Mouse (Mus musculus): ENCODE results near the gene Gpkow. TPM values are rescaled to one million over a fixed set of nuclear protein-coding genes. Genes with fewer than 3 reads are reported as not detected.

The Gpkow gene
- polyA plus RNA-seq, 1 experiment from 2014 or later, result 46.9 TPM

- Histone ChIP-seq H3K27me3 (ENCODE audit: insufficient read depth, low read length) (no peaks in the 10 kb centered on the region), H3K36me3 (ENCODE audit: insufficient read depth) (peaks cover 23% of the 10 kb centered on the region; the same call in 1 of the 2 replicates), H3K4me3 (ENCODE audit: low read depth, low read length) (peak overlapping the region; percentile 46), H3K4me1 (ENCODE audit: insufficient read depth) (no peaks in the 10 kb centered on the region), H3K4me2 (peak overlapping the region; percentile 65), H3K9ac (peak overlapping the region; percentile 49), H3K27ac (ENCODE audit: low read depth) (no peak overlapping the region), H3K9me3 (ENCODE audit: low read depth, low read length) (no peaks in the 10 kb centered on the region)
- 18% methylated on average over 4 of the region's 4 CpGs for WGBS
- no peak for DNase-seq
- TF ChIP-seq CTCF (IDR thresholded peaks at IDR 0.05; ENCODE audit: low read depth), result no peak
- ATAC-seq (ENCODE audit: insufficient read depth), result peak; percentile 1; the same call in 1 of the 2 replicates
These were observed 32.0 kb downstream of the Gpkow start for GRCm38 (mm10) chrX:7728922-7729265.

DNA sequence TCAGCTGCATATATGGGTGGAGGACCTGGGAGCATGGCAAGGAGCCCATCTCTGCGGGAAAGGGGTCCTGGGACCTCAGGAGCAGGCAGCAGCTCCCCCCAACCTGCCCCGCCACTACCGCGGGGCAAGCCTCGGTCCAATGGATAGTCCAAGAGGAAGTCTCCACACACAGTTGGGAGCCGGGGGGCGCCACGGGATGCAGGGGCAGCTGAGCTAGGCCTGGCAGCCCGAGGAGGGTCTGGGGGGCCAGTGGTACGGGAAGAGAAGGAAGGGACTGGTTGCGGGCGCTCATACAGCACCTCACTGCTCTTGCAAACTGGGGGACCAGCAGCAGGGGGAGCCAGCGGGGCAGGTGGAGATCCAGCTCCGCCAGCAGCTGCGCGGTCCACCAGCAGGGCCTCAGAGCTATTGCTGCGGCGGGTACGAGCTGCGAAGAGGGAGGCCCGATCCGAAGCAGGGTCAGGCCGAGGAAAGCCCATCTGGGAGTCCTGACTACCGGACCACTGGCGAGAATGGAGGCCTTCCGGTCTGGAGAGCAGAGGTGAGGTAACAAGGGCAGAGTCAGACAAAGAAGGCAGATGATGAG lies 36.7 kb downstream of the Gpkow start:
- DNase-seq (peak; percentile 68), ATAC-seq (ENCODE audit: insufficient read depth) (peak; percentile 9; the same call in 1 of the 2 replicates)
- WGBS, result 37% methylated on average over 25 of the region's 26 CpGs
- H3K36me3 ChIP-seq (ENCODE audit: insufficient read depth), result peaks cover 8% of the 10 kb centered on the region; the same call in 1 of the 2 replicates
- H3K4me1 ChIP-seq (ENCODE audit: insufficient read depth), result no peaks in the 10 kb centered on the region
- TF ChIP-seq CTCF (IDR thresholded peaks at IDR 0.05; ENCODE audit: low read depth), result peak; percentile 72
- H3K27ac ChIP-seq (ENCODE audit: low read depth), result no peak overlapping the region
- no peaks in the 10 kb centered on the region for H3K27me3 ChIP-seq (ENCODE audit: insufficient read depth, low read length)
- H3K9ac ChIP-seq, result no peak overlapping the region
- no peaks in the 10 kb centered on the region for H3K9me3 ChIP-seq (ENCODE audit: low read depth, low read length)
- H3K4me2 ChIP-seq, result no peak overlapping the region
- H3K4me3 ChIP-seq (ENCODE audit: low read depth, low read length), result no peak overlapping the region

GRCm38 (mm10) chrX:7739336-7740081 lies 42.6 kb downstream of the Gpkow start:
- H3K36me3 ChIP-seq (ENCODE audit: insufficient read depth), result peaks cover 8% of the 10 kb centered on the region; the same call in 1 of the 2 replicates
- DNase-seq (peak; percentile 77), ATAC-seq (ENCODE audit: insufficient read depth) (peak; percentile 79)
- H3K4me3 ChIP-seq (ENCODE audit: low read depth, low read length), result peak overlapping the region; percentile 15; the same call in 1 of the 2 replicates
- H3K27me3 ChIP-seq (ENCODE audit: insufficient read depth, low read length), result no peaks in the 10 kb centered on the region
- no peak for TF ChIP-seq CTCF (IDR thresholded peaks at IDR 0.05; ENCODE audit: low read depth)
- WGBS, result 47% methylated on average over 14 of the region's 14 CpGs
- peak overlapping the region; percentile 65 for H3K27ac ChIP-seq (ENCODE audit: low read depth)
- no peaks in the 10 kb centered on the region for H3K4me1 ChIP-seq (ENCODE audit: insufficient read depth)
- peak overlapping the region; percentile 41 for H3K4me2 ChIP-seq
- no peak overlapping the region for H3K9ac ChIP-seq
- no peaks in the 10 kb centered on the region for H3K9me3 ChIP-seq (ENCODE audit: low read depth, low read length)

DNA sequence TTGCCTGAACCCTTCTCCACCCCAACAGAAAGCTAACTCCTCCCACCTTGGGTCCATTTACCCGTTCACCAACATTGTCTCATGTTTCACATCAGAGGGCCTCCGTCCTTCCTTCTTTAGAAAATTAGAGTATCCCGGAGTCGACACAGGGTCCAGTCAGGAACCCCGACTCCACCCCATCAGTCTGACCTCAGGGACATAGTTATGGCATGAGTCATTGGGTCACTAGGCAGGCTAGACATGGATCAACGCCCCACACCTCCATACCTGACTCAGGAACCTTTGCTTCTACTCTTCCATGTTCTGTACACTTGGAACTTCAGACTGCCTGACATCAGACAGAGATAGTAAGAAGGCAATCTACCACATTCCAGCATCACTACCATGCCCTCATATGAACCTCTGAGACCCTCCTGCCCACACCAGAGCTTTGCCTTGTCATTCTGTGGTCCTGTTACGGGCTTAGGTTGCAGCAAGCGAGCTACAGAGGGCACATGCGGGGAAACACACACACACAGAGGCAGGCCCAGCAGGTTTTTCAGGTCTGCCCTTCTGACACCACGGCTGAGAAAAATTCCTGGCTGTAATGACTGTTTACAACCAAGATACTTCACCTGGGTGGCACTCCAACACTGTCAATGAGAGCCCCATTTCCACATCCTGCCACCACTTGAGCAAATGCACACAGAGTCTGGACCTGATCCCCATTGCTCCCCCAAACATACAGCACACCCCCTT lies 43.3 kb downstream of the Gpkow start:
- peak; percentile 58 for DNase-seq
- peak overlapping the region; percentile 4; the same call in 1 of the 2 replicates for H3K4me3 ChIP-seq (ENCODE audit: low read depth, low read length)
- no peaks in the 10 kb centered on the region for H3K9me3 ChIP-seq (ENCODE audit: low read depth, low read length)
- TF ChIP-seq CTCF (IDR thresholded peaks at IDR 0.05; ENCODE audit: low read depth), result no peak
- no peaks in the 10 kb centered on the region for H3K4me1 ChIP-seq (ENCODE audit: insufficient read depth)
- H3K27me3 ChIP-seq (ENCODE audit: insufficient read depth, low read length), result no peaks in the 10 kb centered on the region
- H3K27ac ChIP-seq (ENCODE audit: low read depth), result peak overlapping the region; percentile 63
- H3K36me3 ChIP-seq (ENCODE audit: insufficient read depth), result peaks cover 4% of the 10 kb centered on the region; the same call in 1 of the 2 replicates
- peak; percentile 70 for ATAC-seq (ENCODE audit: insufficient read depth)
- peak overlapping the region; percentile 41 for H3K4me2 ChIP-seq
- H3K9ac ChIP-seq, result no peak overlapping the region; the same call in 1 of the 2 replicates
- 46% methylated on average over 10 of the region's 10 CpGs for WGBS

GRCm38 (mm10) chrX:7741103-7741502 lies 44.2 kb downstream of the Gpkow start:
- Histone ChIP-seq H3K27me3 (ENCODE audit: insufficient read depth, low read length) (no peaks in the 10 kb centered on the region), H3K9ac (no peak overlapping the region), H3K36me3 (ENCODE audit: insufficient read depth) (peaks cover 4% of the 10 kb centered on the region; the same call in 1 of the 2 replicates), H3K27ac (ENCODE audit: low read depth) (0 out of 2 replicates have a peak overlapping the region, but pooled peaks have one; percentile 63), H3K4me3 (ENCODE audit: low read depth, low read length) (peak overlapping the region; percentile 17), H3K4me2 (peak overlapping the region; percentile 41), H3K9me3 (ENCODE audit: low read depth, low read length) (no peaks in the 10 kb centered on the region), H3K4me1 (ENCODE audit: insufficient read depth) (no peaks in the 10 kb centered on the region)
- ATAC-seq (ENCODE audit: insufficient read depth), result no peak
- no peak for DNase-seq
- no peak for TF ChIP-seq CTCF (IDR thresholded peaks at IDR 0.05; ENCODE audit: low read depth)
- WGBS, result 66% methylated on average over 5 of the region's 5 CpGs

GRCm38 (mm10) chrX:7743470-7743869 lies 46.5 kb downstream of the Gpkow start:
- no peaks in the 10 kb centered on the region for H3K36me3 ChIP-seq (ENCODE audit: insufficient read depth)
- H3K9ac ChIP-seq, result no peak overlapping the region
- DNase-seq, result no peak
- H3K9me3 ChIP-seq (ENCODE audit: low read depth, low read length), result no peaks in the 10 kb centered on the region
- no peak for ATAC-seq (ENCODE audit: insufficient read depth)
- no peak overlapping the region for H3K4me2 ChIP-seq
- TF ChIP-seq CTCF (IDR thresholded peaks at IDR 0.05; ENCODE audit: low read depth), result peak; percentile 30
- no peaks in the 10 kb centered on the region for H3K27me3 ChIP-seq (ENCODE audit: insufficient read depth, low read length)
- 55% methylated on average over 5 of the region's 5 CpGs for WGBS
- no peak overlapping the region for H3K4me3 ChIP-seq (ENCODE audit: low read depth, low read length)
- H3K4me1 ChIP-seq (ENCODE audit: insufficient read depth), result no peaks in the 10 kb centered on the region
- no peak overlapping the region for H3K27ac ChIP-seq (ENCODE audit: low read depth)

DNA sequence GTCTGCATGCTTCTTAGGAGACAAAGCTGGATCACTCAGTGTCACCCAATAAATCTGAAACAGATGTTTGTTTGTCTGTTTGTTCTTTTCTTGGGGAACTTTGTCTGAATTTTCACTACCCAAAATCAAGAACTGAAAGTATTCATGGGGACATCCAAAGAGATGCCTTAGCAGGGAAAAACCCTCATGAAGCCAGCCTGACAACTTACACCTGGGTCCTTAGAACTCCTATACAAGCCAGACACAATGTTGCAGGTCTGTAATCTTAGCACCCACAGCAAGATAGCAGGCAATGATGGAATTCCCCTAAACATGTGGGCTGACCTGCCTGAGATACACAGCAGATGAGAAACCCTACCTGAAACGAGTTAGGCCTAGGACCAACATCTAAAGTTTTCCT lies 48.0 kb downstream of the Gpkow start:
- no peak for TF ChIP-seq CTCF (IDR thresholded peaks at IDR 0.05; ENCODE audit: low read depth)
- no peak for ATAC-seq (ENCODE audit: insufficient read depth)
- no peaks in the 10 kb centered on the region for H3K36me3 ChIP-seq (ENCODE audit: insufficient read depth)

More for the DNA sequence above, 48.0 kb downstream of the Gpkow start:
- 36% methylated on average over 1 of the region's 1 CpGs for WGBS
- DNase-seq, result no peak
- no peaks in the 10 kb centered on the region for H3K4me1 ChIP-seq (ENCODE audit: insufficient read depth)
- no peaks in the 10 kb centered on the region for H3K9me3 ChIP-seq (ENCODE audit: low read depth, low read length)
- H3K4me2 ChIP-seq, result no peak overlapping the region
- H3K4me3 ChIP-seq (ENCODE audit: low read depth, low read length), result no peak overlapping the region
- H3K27me3 ChIP-seq (ENCODE audit: insufficient read depth, low read length), result no peaks in the 10 kb centered on the region
- H3K9ac ChIP-seq, result no peak overlapping the region
- H3K27ac ChIP-seq (ENCODE audit: low read depth), result no peak overlapping the region

Measured in lung, embryonic 14.5 days (tissue).